Mouse (Mus musculus) brain, embryonic 18.5 days (tissue): ENCODE data around the gene Myo6.

Experiments
- DNase-seq: peaks from one replicate; pipeline ENCODE4 v3.0.0-alpha.2; 2012; ENCODE audit warnings: low read depth, low spot score

The Myo6 gene

DNA sequence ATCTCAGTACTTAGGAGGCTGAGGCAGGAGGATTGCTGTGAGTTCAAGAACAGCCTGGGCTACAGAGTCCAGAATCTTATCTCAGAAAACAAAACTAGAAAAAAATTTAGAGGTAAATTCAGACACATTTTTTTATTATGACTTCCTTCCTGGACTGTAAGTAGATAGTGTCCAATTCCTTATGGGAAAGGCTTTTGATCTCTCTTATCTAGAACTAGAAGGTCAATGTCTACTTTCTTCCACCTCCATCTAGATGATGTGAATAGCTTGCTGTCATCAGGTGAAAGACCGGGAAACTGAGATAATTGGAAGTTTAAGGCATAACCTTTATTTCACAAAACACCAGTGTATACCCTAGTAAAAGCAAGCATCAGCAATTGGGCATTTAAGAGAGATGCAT, 16.9 kb downstream of the Myo6 start:
- DNase-seq, result no peak

DNA sequence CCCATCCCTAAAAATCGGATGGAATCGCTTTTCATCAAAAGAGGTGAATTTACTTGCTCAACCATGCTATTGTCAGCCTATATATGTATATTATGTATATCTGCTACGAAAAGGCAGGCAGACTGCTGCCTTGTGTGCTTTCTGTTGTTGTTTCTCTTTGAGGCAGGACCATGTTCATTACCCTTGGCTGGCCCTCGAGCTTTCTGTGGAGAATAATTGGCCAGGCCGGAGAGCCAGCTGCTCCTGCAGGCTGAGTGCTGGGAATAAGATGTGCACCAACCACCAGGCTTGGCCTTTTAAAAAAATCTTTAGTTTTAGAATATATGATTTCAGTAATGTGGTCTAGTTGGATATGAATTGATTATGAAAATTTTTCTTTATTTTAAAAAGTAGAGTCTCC, 19.3 kb downstream of the Myo6 start:
- DNase-seq, result no peak

- no peak for DNase-seq
These were observed 20.9 kb downstream of the Myo6 start for GRCm38 (mm10) chr9:80185737-80186136.

GRCm38 (mm10) chr9:80186693-80187092, 21.9 kb downstream of the Myo6 start:
- no peak for DNase-seq

- no peak for DNase-seq
These were observed 23.6 kb downstream of the Myo6 start for GRCm38 (mm10) chr9:80188324-80188893.

GRCm38 (mm10) chr9:80191240-80191639, 26.4 kb downstream of the Myo6 start:
- no peak for DNase-seq

- no peak for DNase-seq
These were observed 27.5 kb downstream of the Myo6 start for GRCm38 (mm10) chr9:80192324-80192723.

GRCm38 (mm10) chr9:80194446-80194845, 29.6 kb downstream of the Myo6 start:
- DNase-seq, result no peak

GRCm38 (mm10) chr9:80196161-80196560, 31.3 kb downstream of the Myo6 start:
- DNase-seq, result no peak

- DNase-seq, result no peak
These were observed 32.4 kb downstream of the Myo6 start for GRCm38 (mm10) chr9:80197233-80197632.

- DNase-seq, result no peak
These were observed 36.0 kb downstream of the Myo6 start for GRCm38 (mm10) chr9:80200855-80201254.

DNA sequence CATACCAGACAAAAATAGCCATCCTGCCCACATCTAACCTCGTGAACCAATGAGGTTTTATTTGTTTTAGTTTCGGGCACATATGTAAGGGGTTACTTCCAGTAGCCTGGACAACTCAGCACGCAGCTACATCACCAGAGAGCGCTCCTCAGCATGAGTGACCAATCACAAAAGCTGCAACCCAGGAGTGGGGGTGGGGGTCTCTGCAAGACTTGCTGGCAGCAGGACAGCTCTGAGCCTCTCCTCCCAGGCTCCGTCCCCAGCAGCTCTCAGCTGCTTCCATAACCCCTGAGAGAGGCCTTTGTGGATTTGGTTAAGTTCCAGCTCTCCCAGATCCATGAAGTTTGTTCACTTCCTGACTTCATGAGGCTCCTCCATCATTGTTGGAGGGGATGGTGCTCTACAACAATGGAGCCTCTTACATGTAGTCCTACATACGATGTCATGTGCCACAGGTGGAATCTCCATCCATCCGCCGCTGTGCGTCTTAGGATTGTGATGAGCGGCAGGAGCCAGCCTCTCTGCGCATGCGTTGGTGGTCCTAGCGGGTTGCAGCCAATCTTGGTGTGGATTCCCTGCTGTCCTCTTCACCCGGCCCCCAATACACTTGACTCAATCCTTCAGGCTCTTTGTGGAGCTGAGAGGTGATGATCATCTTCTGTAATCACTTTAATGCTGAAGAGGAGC, 37.7 kb downstream of the Myo6 start:
- DNase-seq, result no peak

DNA sequence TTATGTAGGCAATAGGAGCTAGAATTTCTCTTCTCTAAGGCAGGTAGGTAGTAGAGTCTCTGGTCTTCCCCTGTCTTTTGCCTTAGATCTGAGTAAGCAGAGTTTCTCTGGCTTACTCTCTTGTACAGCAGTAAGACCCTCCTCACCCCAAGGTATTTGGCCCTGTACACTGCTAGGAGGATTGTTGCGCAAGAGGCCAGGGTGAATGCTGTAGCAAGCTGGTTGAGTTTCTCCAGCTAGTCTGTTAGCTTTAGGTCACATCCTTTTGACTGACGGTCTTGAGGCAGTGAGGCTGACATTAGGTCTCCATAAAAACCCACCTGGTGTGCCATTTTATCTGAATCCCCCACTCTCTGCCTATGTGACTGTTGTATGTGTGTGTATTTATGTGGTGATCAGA, 43.9 kb downstream of the Myo6 start:
- DNase-seq, result no peak

DNA sequence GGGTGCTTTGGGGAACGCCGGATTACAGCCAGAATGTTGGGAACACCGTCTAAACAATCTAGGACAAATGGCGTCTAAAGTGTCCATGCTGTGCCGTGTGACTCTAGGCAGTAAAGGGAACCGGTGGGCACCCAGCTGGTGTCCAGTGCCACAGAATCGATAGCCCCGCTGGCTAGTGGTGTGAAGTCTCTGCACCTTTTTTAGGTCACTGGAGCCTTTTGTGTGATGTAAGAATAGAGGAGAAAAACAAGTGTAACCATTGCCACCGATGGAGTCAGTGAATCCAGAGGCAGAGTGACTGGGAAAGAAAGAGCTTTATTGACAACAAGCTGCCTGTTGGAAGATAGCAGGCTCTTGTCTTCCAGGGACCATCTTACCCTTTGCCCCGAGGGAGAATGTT, 44.6 kb downstream of the Myo6 start:
- DNase-seq, result no peak

DNA sequence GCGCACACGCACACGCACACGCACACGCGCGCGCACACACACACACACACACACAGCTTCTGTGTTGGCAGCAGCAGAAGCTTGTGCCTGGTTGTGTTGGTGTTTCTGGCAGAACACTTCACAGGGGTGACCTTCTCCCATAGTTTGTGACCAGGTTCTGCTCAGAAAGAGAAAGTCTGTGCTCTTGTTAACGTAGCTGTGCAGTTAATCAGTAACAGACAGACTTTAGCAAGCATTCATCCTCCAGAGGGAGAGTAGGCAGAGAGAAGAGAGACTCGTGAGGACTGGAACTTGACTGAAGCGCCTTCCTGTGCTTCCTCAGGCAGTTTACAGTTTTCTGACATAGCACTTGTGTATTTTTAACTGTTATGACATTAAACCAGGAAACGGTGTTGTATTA, 45.3 kb downstream of the Myo6 start:
- DNase-seq, result no peak

- no peak for DNase-seq
These were observed 48.6 kb downstream of the Myo6 start for GRCm38 (mm10) chr9:80213428-80213827.

GRCm38 (mm10) chr9:80215502-80215901, 50.7 kb downstream of the Myo6 start:
- DNase-seq, result no peak

GRCm38 (mm10) chr9:80216786-80217501, 52.1 kb downstream of the Myo6 start:
- DNase-seq, result no peak

DNA sequence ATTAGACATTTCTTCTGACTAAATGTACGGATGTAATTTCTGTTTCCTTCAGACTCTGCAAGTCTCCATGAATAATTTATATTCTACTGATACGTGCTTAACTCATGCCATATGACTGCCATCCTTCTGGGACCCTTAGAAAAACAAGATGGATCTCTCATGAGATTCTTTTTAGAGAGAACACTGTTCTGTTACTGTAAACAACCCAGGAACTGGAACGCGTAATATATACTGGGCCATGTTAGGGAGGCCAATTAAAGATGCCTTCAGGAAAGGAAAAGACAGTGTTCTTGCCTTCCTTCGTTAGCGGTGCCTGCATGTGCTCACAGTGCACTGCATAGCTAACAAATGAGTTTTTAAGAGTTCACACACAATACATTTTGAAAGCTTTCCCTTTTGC, 53.9 kb downstream of the Myo6 start:
- no peak for DNase-seq

DNA sequence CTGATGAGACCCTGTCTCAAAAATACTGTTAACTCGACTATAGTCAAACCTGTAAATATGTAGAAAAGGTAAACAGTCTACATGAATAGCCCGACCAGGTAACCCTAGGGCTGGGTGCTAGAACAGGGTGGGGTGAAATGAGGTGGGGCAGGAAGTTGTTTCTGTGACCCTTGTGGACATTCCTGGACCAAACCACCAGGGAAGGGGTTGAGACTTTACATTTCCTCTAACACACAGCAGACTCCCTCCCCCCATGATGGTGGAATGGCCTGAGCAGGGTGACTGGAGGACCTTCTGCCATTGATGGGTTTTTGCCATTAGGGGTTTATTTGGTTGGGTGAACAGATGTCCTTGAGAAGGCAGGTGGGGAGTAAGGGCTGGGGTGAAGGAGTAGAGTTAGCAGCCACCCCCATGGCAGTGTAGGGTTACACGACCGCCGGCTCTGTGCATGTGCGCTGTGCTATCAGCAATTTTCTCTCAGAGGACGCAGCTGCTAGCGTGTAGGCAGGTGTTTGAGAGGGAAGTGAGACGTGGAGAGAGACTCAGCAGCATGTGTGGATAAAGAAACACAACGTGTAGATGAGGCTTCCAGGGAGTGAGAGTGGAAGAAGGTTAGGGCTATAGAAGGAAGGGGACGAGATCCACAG, 59.3 kb downstream of the Myo6 start:
- no peak for DNase-seq

GRCm38 (mm10) chr9:80226579-80227325, 61.9 kb downstream of the Myo6 start:
- DNase-seq, result no peak
